Mouse (Mus musculus) brain, adult 2 months (tissue): ENCODE measurements around the gene Ctdspl2.

Experiments
- DNase-seq: peaks from one replicate; pipeline ENCODE4 v3.0.0; 2011; ENCODE audit warnings: low read depth, low spot score

Ctdspl2 gene

DNA sequence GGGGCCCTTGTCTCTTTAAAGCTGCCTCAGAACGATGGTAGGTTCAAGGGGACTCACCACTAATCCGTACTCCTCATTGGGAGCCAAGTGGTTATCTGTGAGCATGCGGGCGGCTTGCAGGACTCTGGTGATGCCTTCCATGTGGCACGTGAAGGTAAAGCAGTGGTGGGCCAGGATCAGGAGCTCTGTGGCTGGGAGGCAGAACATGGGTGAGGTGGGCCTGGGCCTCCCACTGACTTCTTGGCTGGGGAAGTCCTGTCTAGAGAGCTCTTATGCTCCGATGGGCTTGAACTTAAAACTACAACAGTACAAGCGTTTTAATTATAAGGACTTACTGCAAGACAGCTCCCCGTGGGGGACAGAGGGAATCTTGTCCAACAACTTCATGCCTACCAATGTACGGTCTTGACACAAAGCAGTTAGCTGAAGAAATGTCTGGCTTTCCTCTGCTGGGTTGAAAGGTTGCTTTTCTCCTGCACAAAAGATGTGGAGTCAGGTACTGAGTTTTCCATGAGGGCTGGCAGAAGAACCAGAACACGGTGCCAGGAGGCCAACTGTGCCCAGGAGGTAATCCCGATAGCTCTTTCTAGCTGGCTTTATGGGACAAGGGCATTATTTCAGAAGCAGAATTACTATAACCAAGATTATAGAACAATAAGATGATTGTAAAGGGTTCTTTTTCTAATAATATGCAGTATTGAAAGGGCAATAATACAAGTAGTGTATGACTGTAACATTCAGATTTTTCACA lies 103.7 kb downstream of the Ctdspl2 start:
- peak; percentile 58 for DNase-seq
